Mouse (Mus musculus): ENCODE data around the gene Rps12-ps3. TPM values are rescaled to one million over a fixed set of nuclear protein-coding genes. Genes with fewer than 3 reads are reported as not detected.

Gene Rps12-ps3
- polyA plus RNA-seq, 1 experiment from 2014 or later: 28.2 TPM

DNA sequence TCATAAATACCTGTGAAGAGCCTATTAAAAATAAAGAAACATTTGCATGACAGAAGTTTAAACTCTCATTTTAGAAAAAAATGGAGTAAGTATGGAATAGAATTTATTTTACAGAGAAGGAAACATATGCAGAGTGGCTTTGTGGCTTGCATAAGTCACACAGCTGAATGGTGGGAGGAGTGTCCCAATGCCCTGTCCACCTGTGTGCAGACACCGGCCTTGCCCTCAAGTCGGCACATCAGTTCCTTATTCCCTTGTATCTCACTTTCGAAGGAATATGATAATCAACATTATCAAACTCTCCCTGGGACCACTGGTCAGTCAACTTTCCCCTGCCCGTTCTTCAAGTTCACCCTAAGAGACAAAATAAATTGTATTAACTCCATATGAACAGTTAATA, 35.8 kb downstream of the Rps12-ps3 start:
- ATAC-seq (no peak), DNase-seq (ENCODE audit: low spot score) (no peak)
- Histone ChIP-seq H3K27me3 (replicated peaks; ENCODE audit: control insufficient read depth, insufficient read depth, low read length) (no peaks in the 10 kb centered on the region), H3K4me1 (ENCODE audit: control insufficient read depth, insufficient read depth, low read length) (no peaks in the 10 kb centered on the region), H3K4me2 (ENCODE audit: low read length) (no peak overlapping the region), H3K4me3 (ENCODE audit: low read depth, low read length) (no peak overlapping the region), H3K9me3 (replicated peaks; ENCODE audit: control insufficient read depth, low read length) (no peaks in the 10 kb centered on the region), H3K9ac (ENCODE audit: low read length) (no peak overlapping the region), H3K27ac (ENCODE audit: low read depth, low read length) (no peak overlapping the region), H3K36me3 (ENCODE audit: control insufficient read depth, insufficient read depth, low read length) (no peaks in the 10 kb centered on the region)
- 88% methylated on average over 4 of the region's 4 CpGs for WGBS

- 86% methylated on average over 4 of the region's 4 CpGs for WGBS
- ATAC-seq (no peak), DNase-seq (ENCODE audit: low spot score) (no peak)
- Histone ChIP-seq H3K4me1 (ENCODE audit: control insufficient read depth, insufficient read depth, low read length) (no peaks in the 10 kb centered on the region), H3K4me3 (ENCODE audit: low read depth, low read length) (no peak overlapping the region), H3K9ac (ENCODE audit: low read length) (no peak overlapping the region), H3K4me2 (ENCODE audit: low read length) (no peak overlapping the region), H3K9me3 (replicated peaks; ENCODE audit: control insufficient read depth, low read length) (no peaks in the 10 kb centered on the region), H3K27me3 (replicated peaks; ENCODE audit: control insufficient read depth, insufficient read depth, low read length) (no peaks in the 10 kb centered on the region), H3K36me3 (ENCODE audit: control insufficient read depth, insufficient read depth, low read length) (no peaks in the 10 kb centered on the region), H3K27ac (ENCODE audit: low read depth, low read length) (no peak overlapping the region)
Measured at GRCm38 (mm10) chr19:59359202-59359601, 37.1 kb downstream of the Rps12-ps3 start.

GRCm38 (mm10) chr19:59360486-59360896, 38.4 kb downstream of the Rps12-ps3 start:
- DNase-seq (ENCODE audit: low spot score) (no peak), ATAC-seq (no peak)
- no peaks in the 10 kb centered on the region for H3K4me1 ChIP-seq (ENCODE audit: control insufficient read depth, insufficient read depth, low read length)
- no peaks in the 10 kb centered on the region for H3K27me3 ChIP-seq (replicated peaks; ENCODE audit: control insufficient read depth, insufficient read depth, low read length)
- 16% methylated on average over 2 of the region's 2 CpGs for WGBS
- H3K27ac ChIP-seq (ENCODE audit: low read depth, low read length): no peak overlapping the region
- H3K9ac ChIP-seq (ENCODE audit: low read length): no peak overlapping the region
- no peaks in the 10 kb centered on the region for H3K36me3 ChIP-seq (ENCODE audit: control insufficient read depth, insufficient read depth, low read length)
- H3K4me2 ChIP-seq (ENCODE audit: low read length): no peak overlapping the region
- no peaks in the 10 kb centered on the region for H3K9me3 ChIP-seq (replicated peaks; ENCODE audit: control insufficient read depth, low read length)
- no peak overlapping the region for H3K4me3 ChIP-seq (ENCODE audit: low read depth, low read length)

GRCm38 (mm10) chr19:59362646-59363045, 40.6 kb downstream of the Rps12-ps3 start:
- H3K4me3 ChIP-seq (ENCODE audit: low read depth, low read length): no peak overlapping the region
- no peaks in the 10 kb centered on the region for H3K4me1 ChIP-seq (ENCODE audit: control insufficient read depth, insufficient read depth, low read length)
- H3K4me2 ChIP-seq (ENCODE audit: low read length): no peak overlapping the region
- ATAC-seq (no peak), DNase-seq (ENCODE audit: low spot score) (no peak)
- H3K36me3 ChIP-seq (ENCODE audit: control insufficient read depth, insufficient read depth, low read length): no peaks in the 10 kb centered on the region
- H3K9me3 ChIP-seq (replicated peaks; ENCODE audit: control insufficient read depth, low read length): no peaks in the 10 kb centered on the region
- no peak overlapping the region for H3K9ac ChIP-seq (ENCODE audit: low read length)
- WGBS: 89% methylated on average over 6 of the region's 6 CpGs
- no peak overlapping the region for H3K27ac ChIP-seq (ENCODE audit: low read depth, low read length)
- no peaks in the 10 kb centered on the region for H3K27me3 ChIP-seq (replicated peaks; ENCODE audit: control insufficient read depth, insufficient read depth, low read length)

- no peak overlapping the region for H3K4me2 ChIP-seq (ENCODE audit: low read length)
- no peaks in the 10 kb centered on the region for H3K36me3 ChIP-seq (ENCODE audit: control insufficient read depth, insufficient read depth, low read length)
- no peak for DNase-seq (ENCODE audit: low spot score)
- no peaks in the 10 kb centered on the region for H3K27me3 ChIP-seq (replicated peaks; ENCODE audit: control insufficient read depth, insufficient read depth, low read length)
- no peaks in the 10 kb centered on the region for H3K4me1 ChIP-seq (ENCODE audit: control insufficient read depth, insufficient read depth, low read length)
- ATAC-seq: no peak
- no peak overlapping the region for H3K27ac ChIP-seq (ENCODE audit: low read depth, low read length)
- no peaks in the 10 kb centered on the region for H3K9me3 ChIP-seq (replicated peaks; ENCODE audit: control insufficient read depth, low read length)
- H3K9ac ChIP-seq (ENCODE audit: low read length): no peak overlapping the region
- no peak overlapping the region for H3K4me3 ChIP-seq (ENCODE audit: low read depth, low read length)
- WGBS: 82% methylated on average over 3 of the region's 3 CpGs
Measured at GRCm38 (mm10) chr19:59363666-59364065, 41.6 kb downstream of the Rps12-ps3 start.

DNA sequence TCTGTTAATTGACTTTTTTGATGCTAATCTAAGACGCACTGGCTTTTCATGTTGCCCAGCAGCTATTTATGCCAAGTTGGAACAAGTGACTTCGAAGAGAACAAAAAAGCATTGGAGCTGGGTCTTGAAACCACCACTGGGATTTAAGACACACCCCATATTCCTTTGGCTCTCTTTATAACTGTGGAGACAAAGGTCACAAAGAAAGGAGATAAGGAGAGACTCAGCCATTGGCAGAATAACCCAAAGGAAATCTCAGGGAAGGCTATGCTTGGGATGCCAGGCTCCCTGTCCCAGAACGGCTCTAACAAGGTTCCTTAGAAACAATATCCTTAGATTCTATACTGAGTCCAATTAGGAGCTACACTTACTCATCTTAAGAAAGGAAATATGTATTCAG, 44.6 kb downstream of the Rps12-ps3 start:
- DNase-seq (ENCODE audit: low spot score) (no peak), ATAC-seq (no peak)
- Histone ChIP-seq H3K4me2 (ENCODE audit: low read length) (no peak overlapping the region), H3K27me3 (replicated peaks; ENCODE audit: control insufficient read depth, insufficient read depth, low read length) (no peaks in the 10 kb centered on the region), H3K9me3 (replicated peaks; ENCODE audit: control insufficient read depth, low read length) (no peaks in the 10 kb centered on the region), H3K9ac (ENCODE audit: low read length) (no peak overlapping the region), H3K4me1 (ENCODE audit: control insufficient read depth, insufficient read depth, low read length) (no peaks in the 10 kb centered on the region), H3K4me3 (ENCODE audit: low read depth, low read length) (no peak overlapping the region), H3K27ac (ENCODE audit: low read depth, low read length) (no peak overlapping the region), H3K36me3 (ENCODE audit: control insufficient read depth, insufficient read depth, low read length) (no peaks in the 10 kb centered on the region)
- WGBS: 38% methylated on average over 3 of the region's 3 CpGs

- H3K27ac ChIP-seq (ENCODE audit: low read depth, low read length): no peak overlapping the region
- no peaks in the 10 kb centered on the region for H3K4me1 ChIP-seq (ENCODE audit: control insufficient read depth, insufficient read depth, low read length)
- DNase-seq (ENCODE audit: low spot score) (no peak), ATAC-seq (no peak)
- no peaks in the 10 kb centered on the region for H3K27me3 ChIP-seq (replicated peaks; ENCODE audit: control insufficient read depth, insufficient read depth, low read length)
- no peak overlapping the region for H3K9ac ChIP-seq (ENCODE audit: low read length)
- H3K4me2 ChIP-seq (ENCODE audit: low read length): no peak overlapping the region
- H3K4me3 ChIP-seq (ENCODE audit: low read depth, low read length): no peak overlapping the region
- WGBS: 92% methylated on average over 4 of the region's 4 CpGs
- H3K36me3 ChIP-seq (ENCODE audit: control insufficient read depth, insufficient read depth, low read length): no peaks in the 10 kb centered on the region
- no peaks in the 10 kb centered on the region for H3K9me3 ChIP-seq (replicated peaks; ENCODE audit: control insufficient read depth, low read length)
Measured at GRCm38 (mm10) chr19:59367892-59368291, 45.8 kb downstream of the Rps12-ps3 start.

DNA sequence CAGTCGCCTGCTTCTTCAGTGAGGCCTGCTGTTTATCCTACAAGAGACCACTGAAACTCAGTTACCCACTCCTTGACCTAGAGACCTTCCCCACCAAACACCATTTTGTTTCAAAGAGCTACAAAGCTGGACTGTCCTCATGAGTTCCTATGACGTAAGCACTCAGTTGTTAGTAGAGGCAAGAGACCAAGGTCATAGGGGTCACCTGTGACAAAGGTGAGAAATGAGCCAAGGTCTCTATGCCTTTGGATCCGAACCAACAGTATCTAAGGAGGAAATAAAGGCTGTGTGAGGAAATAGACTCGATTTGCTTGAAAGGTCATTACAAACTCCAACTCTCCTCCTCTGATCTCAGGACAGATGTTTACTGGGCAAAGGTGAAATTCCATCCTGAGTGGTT, 48.9 kb downstream of the Rps12-ps3 start:
- ATAC-seq (no peak), DNase-seq (ENCODE audit: low spot score) (no peak)
- no peak overlapping the region for H3K4me2 ChIP-seq (ENCODE audit: low read length)
- H3K4me1 ChIP-seq (ENCODE audit: control insufficient read depth, insufficient read depth, low read length): no peaks in the 10 kb centered on the region
- H3K4me3 ChIP-seq (ENCODE audit: low read depth, low read length): no peak overlapping the region
- H3K9me3 ChIP-seq (replicated peaks; ENCODE audit: control insufficient read depth, low read length): no peaks in the 10 kb centered on the region
- no peak overlapping the region for H3K27ac ChIP-seq (ENCODE audit: low read depth, low read length)
- H3K27me3 ChIP-seq (replicated peaks; ENCODE audit: control insufficient read depth, insufficient read depth, low read length): no peaks in the 10 kb centered on the region
- H3K9ac ChIP-seq (ENCODE audit: low read length): no peak overlapping the region
- H3K36me3 ChIP-seq (ENCODE audit: control insufficient read depth, insufficient read depth, low read length): no peaks in the 10 kb centered on the region
- 75% methylated on average over 4 of the region's 4 CpGs for WGBS

Data from forebrain, embryonic 14.5 days (tissue).